Mouse (Mus musculus): ENCODE data around the gene Gm8947. TPM values are rescaled to one million over a fixed set of nuclear protein-coding genes. Genes with fewer than 3 reads are reported as not detected.

The Gm8947 gene
- polyA plus RNA-seq, 1 experiment from 2014 or later: not detected

DNA sequence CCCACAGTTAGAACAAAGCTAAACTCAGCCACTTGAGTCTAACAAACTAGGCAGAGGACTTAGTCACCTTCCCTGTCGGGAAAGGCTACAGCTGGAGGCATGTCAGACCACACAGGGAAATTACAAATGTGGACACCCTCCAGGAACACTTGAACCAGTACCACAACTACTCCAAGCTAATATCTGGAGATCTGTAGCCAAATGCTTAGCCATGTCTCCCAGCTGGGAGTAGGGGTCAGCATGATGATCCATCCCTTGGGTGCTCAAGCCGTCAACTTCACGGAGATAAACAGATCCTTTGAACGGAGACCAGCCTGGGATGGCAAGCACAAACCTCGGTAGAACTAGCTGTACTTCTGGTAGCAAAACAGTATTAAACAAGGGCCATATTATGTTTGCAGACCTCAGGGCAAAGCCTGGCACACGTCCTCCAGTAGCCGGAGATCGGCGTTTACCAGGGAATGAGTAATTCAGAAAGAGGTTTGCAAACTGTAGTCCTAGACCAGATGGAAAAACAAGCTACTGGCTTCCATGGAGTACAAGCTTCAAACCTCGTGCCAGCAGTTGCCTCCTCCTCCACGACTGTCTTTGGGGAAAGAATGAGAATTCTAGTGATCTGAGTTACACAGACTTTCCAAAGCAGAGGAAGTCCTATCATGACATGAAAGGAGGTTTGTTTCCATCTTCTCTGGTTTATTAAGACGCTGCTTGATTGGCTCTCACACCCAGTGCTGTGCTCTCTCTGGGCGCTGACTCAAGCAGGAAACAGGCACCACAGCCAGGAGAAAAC is 44.2 kb downstream of the Gm8947 start:
- no peak for ATAC-seq (ENCODE audit: low read depth)
- Histone ChIP-seq H3K4me2 (no peak overlapping the region), H3K27ac (replicated peaks) (no peak overlapping the region), H3K9me3 (peaks cover 8% of the 10 kb centered on the region), H3K4me3 (no peak overlapping the region), H3K27me3 (no peaks in the 10 kb centered on the region), H3K9ac (no peak overlapping the region), H3K4me1 (replicated peaks) (0 out of 2 replicates have a peak, but pooled peaks cover 9% of the 10 kb centered on the region), H3K36me3 (no peaks in the 10 kb centered on the region)
- WGBS: 74% methylated on average over 13 of the region's 13 CpGs

DNA sequence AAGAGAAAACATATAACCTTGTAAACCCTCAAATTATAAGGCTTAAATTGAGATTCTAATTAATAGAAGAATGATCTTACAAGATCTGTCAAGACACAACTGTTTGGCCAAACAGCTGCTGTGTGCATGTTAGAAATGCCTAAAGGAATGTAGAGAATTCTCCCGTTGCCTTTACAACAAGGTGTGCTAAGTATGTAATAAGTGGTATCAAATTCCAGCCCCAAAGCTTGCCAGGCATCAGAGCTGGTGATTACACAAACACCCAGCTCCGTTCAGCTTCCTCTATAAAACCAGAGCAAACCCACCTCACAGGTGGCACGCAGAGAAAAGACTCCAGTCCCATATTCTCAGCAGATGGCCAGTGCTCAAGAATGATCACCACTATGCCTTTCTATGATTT is 45.6 kb downstream of the Gm8947 start:
- Histone ChIP-seq H3K27me3 (no peaks in the 10 kb centered on the region), H3K36me3 (no peaks in the 10 kb centered on the region), H3K9ac (no peak overlapping the region), H3K27ac (replicated peaks) (no peak overlapping the region), H3K4me1 (replicated peaks) (0 out of 2 replicates have a peak, but pooled peaks cover 9% of the 10 kb centered on the region), H3K4me3 (no peak overlapping the region), H3K4me2 (no peak overlapping the region), H3K9me3 (peaks cover 8% of the 10 kb centered on the region)
- 88% methylated on average over 3 of the region's 3 CpGs for WGBS
- ATAC-seq (ENCODE audit: low read depth): no peak

DNA sequence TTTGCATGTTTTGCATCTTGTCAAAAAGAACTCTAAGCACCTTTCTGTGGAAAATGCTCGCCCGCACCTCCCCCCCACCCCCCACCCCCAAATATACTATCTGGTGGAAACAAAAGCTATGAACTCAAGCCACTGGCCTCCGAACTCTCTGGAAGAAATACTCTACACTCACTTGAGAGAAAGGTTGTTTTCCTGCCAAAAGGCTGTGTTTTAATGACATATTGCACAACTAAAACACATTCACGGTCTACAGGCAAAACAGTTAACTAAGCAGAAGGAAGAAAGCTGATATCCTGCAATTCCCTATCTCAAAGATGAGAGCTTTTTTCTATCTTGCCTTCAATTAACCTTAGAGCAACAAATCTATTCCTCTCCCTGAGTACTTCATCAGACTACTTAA is 51.2 kb downstream of the Gm8947 start:
- 90% methylated on average over 4 of the region's 4 CpGs for WGBS
- Histone ChIP-seq H3K4me3 (no peak overlapping the region), H3K4me1 (replicated peaks) (no peaks in the 10 kb centered on the region), H3K4me2 (no peak overlapping the region), H3K9me3 (peaks cover 8% of the 10 kb centered on the region), H3K36me3 (no peaks in the 10 kb centered on the region), H3K9ac (no peak overlapping the region), H3K27me3 (no peaks in the 10 kb centered on the region), H3K27ac (replicated peaks) (no peak overlapping the region)
- no peak for ATAC-seq (ENCODE audit: low read depth)

Other genes with a start within 250 kb of the Gm8947 start
- 2.5 and 4.7 TPM in 2 replicates for gene Hmcn1, start 198.9 kb upstream of the Gm8947 start, polyA plus RNA-seq (2015; fragmentation: Nextera tagmentation; extraction: Ambion mirVana)
- 0.14 TPM in 1 of 2 replicates, not detected in the other for gene Gm47985, start 9.8 kb upstream of the Gm8947 start, polyA plus RNA-seq (2015; fragmentation: Nextera tagmentation; extraction: Ambion mirVana)
- gene Gm47995, start 6.1 kb downstream of the Gm8947 start, polyA plus RNA-seq (2015; fragmentation: Nextera tagmentation; extraction: Ambion mirVana): not detected in 2 replicates
- gene 3110040M04Rik, start 11.7 kb downstream of the Gm8947 start, polyA plus RNA-seq (2015; fragmentation: Nextera tagmentation; extraction: Ambion mirVana): not detected in 2 replicates
- not detected in 2 replicates for gene Gm47996, start 17.8 kb downstream of the Gm8947 start, polyA plus RNA-seq (2015; fragmentation: Nextera tagmentation; extraction: Ambion mirVana)
- gene Ivns1abp, start 152.1 kb downstream of the Gm8947 start, polyA plus RNA-seq (2015; fragmentation: Nextera tagmentation; extraction: Ambion mirVana): 248 and 284 TPM in 2 replicates
- gene Swt1, start 236.1 kb downstream of the Gm8947 start, polyA plus RNA-seq (2015; fragmentation: Nextera tagmentation; extraction: Ambion mirVana): 15.5 and 20.2 TPM in 2 replicates
- 56.2 TPM in 2 replicates for gene Trmt1l, start 236.2 kb downstream of the Gm8947 start, polyA plus RNA-seq (2015; fragmentation: Nextera tagmentation; extraction: Ambion mirVana)